Mouse (Mus musculus): ENCODE data around the gene Golm1.

- no peak for TF ChIP-seq CTCF (IDR thresholded peaks at IDR 0.05; ENCODE audit: low read depth)
- no peak for TF ChIP-seq EP300 (optimal IDR thresholded peaks at IDR 0.05)
Observed at GRCm38 (mm10) chr13:59645491-59645890, 30.1 kb downstream of the Golm1 start.
